Mouse (Mus musculus): Measurements from ENCODE around the gene Selp.

GRCm38 (mm10) chr1:164134101-164134500 is 19.0 kb downstream of the Selp start:
- TF ChIP-seq CTCF (IDR thresholded peaks at IDR 0.05; ENCODE audit: low read depth) (no peak), EP300 (optimal IDR thresholded peaks at IDR 0.05) (no peak)

Data from stomach, postnatal 0 days (tissue).